ENCODE assay signal across 8 mouse cellular contexts in genomic region chr1:34459284-34460060, GRCm38 (mm10). TPM values are rescaled to one million over a fixed set of nuclear protein-coding genes. Genes with fewer than 3 reads are reported as not detected.
A peak's percentile ranks its signal among the peaks of the same experiment; 100 is the strongest.
DNase-seq lines count a peak whose midpoint lies in the region; ATAC-seq lines count a peak whose summit lies in the region.

Ptpn18 (plus strand) TSS chr1:34459762.

- no peaks in the 10 kb centered on the region; the same call in 1 of the 2 replicates for H3K4me1 ChIP-seq in hindbrain, embryonic 11.5 days (replicated peaks; ENCODE audit: control insufficient read depth, insufficient read depth, low read length)

- peak; percentile 79 for DNase-seq in MEL-GATA-1-ER (ENCODE audit: extremely low read depth, low read depth)
- peak; percentile 95 for DNase-seq in cerebellum, adult 9-10 months
- peak; percentile 66 to 94 for DNase-seq in frontal cortex, adult 2 months (ENCODE audit: extremely low spot score in 1 of 2, low spot score in 1 of 2)
- peak; percentile 94 for DNase-seq in hindbrain, embryonic 11.5 days (ENCODE audit: low spot score)
- peak; percentile 88 to 91 for DNase-seq in layer of hippocampus, postnatal 10 days (ENCODE audit: low spot score in 2 of 2)
- DNase-seq in lung, postnatal 10 days: peak; percentile 92
- peak; percentile 89 for DNase-seq in ovary, postnatal 36 days (ENCODE audit: low spot score)
- DNase-seq in thymus, postnatal 25 days: peak; percentile 93

- H3K9me3 ChIP-seq in hindbrain, embryonic 11.5 days (ENCODE audit: control insufficient read depth, low read length): no peaks in the 10 kb centered on the region

- peak within 1 kb of the TSS; percentile 72 for H3K4me2 ChIP-seq in hindbrain, embryonic 11.5 days (replicated peaks; ENCODE audit: low read depth, low read length)

- peak within 1 kb of the TSS; percentile 27 for H3K9ac ChIP-seq in hindbrain, embryonic 11.5 days (ENCODE audit: low read depth, low read length)

- H3K27me3 ChIP-seq in hindbrain, embryonic 11.5 days (ENCODE audit: control insufficient read depth, insufficient read depth, low read length): peaks cover 25% of the 10 kb centered on the region

- peak; percentile 94 for ATAC-seq in hindbrain, embryonic 11.5 days (ENCODE audit: low FRiP score)

- WGBS in hindbrain, embryonic 11.5 days: under 1% methylated on average over 48 of the region's 48 CpGs

- H3K27ac ChIP-seq in hindbrain, embryonic 11.5 days (ENCODE audit: low read depth, low read length): no peak within 1 kb of the TSS

- H3K36me3 ChIP-seq in hindbrain, embryonic 11.5 days (ENCODE audit: control insufficient read depth, insufficient read depth, low read length): no peaks in the 10 kb centered on the region

- peak within 1 kb of the TSS; percentile 53 for H3K4me3 ChIP-seq in hindbrain, embryonic 11.5 days (ENCODE audit: low read depth, low read length)

RNA-seq across cellular contexts. Expression of gene Ptpn18, which starts in this region (rescaled TPM):
- polyA plus RNA-seq in frontal cortex, adult 2 months (2012; rRNA removed): 8.6 and 9.8 TPM in 2 replicates
- polyA plus RNA-seq in hindbrain, embryonic 11.5 days (2014; fragmentation: Nextera tagmentation; extraction: Ambion mirVana): 7.6 and 9.6 TPM in 2 replicates
- total RNA-seq in layer of hippocampus, postnatal 10 days (2021): 1 to 10 TPM; 3.3 to 3.8 TPM
